ENCODE assay signal across 7 mouse cellular contexts in genomic region chr8:82774482-82774881, GRCm38 (mm10). TPM values are rescaled to one million over a fixed set of nuclear protein-coding genes. Genes with fewer than 3 reads are reported as not detected.
DNase-seq lines count a peak whose midpoint lies in the region; ATAC-seq lines count a peak whose summit lies in the region.

No protein-coding gene starts in this region.

- peak overlapping the region; percentile 85 for H3K4me3 ChIP-seq in brown adipose tissue, adult 24 weeks (ENCODE audit: insufficient read depth, low read depth, low read length)
- peak overlapping the region; percentile 84 for H3K4me3 ChIP-seq in hindbrain, embryonic 13.5 days
- peak overlapping the region; percentile 96 for H3K4me3 ChIP-seq in megakaryocyte, embryonic 14.5 days (replicated peaks)

- intact Hi-C loops in left cerebral cortex, postnatal 10 days (cut with DNase I): loop anchor here (10.0 kb wide), 1 partner anchor 310 kb away; no protein-coding TSS in a partner anchor

- H3K4me2 ChIP-seq in hindbrain, embryonic 13.5 days: peak overlapping the region; percentile 83

- H3K36me3 ChIP-seq in hindbrain, embryonic 13.5 days: peaks cover 22% of the 10 kb centered on the region
- peaks cover 33% of the 10 kb centered on the region for H3K36me3 ChIP-seq in megakaryocyte, embryonic 14.5 days (replicated peaks; ENCODE audit: low read length)

- H3K9me3 ChIP-seq in hindbrain, embryonic 13.5 days: no peaks in the 10 kb centered on the region
- H3K9me3 ChIP-seq in megakaryocyte, embryonic 14.5 days: no peaks in the 10 kb centered on the region

- H3K27ac ChIP-seq in brown adipose tissue, adult 24 weeks (replicated peaks; ENCODE audit: low read depth, low read length): no peak overlapping the region; the same call in 1 of the 2 replicates
- H3K27ac ChIP-seq in hindbrain, embryonic 13.5 days: peak overlapping the region; percentile 83

- WGBS in hindbrain, embryonic 13.5 days: 57% methylated on average over 6 of the region's 6 CpGs

- H3K9ac ChIP-seq in hindbrain, embryonic 13.5 days: peak overlapping the region; percentile 94

- peak; percentile 74 for ATAC-seq in hindbrain, embryonic 13.5 days (ENCODE audit: low FRiP score)

- peak; percentile 8 to 10 for DNase-seq in left cerebral cortex, adult 18-20 months (ENCODE audit: low spot score in 2 of 2)
- DNase-seq in left cerebral cortex, postnatal 10 days (ENCODE audit: extremely low spot score in 1 of 2, low spot score in 2 of 2): no peak
- DNase-seq in urinary bladder, postnatal 36 days (ENCODE audit: low spot score in 2 of 2): no peak
- no peak for DNase-seq in c-Kit-positive CD71-positive TER-119-positive erythroid progenitor cells, embryonic 14.5 days (ENCODE audit: low spot score)

- no peaks in the 10 kb centered on the region for H3K27me3 ChIP-seq in hindbrain, embryonic 13.5 days
- no peaks in the 10 kb centered on the region for H3K27me3 ChIP-seq in megakaryocyte, embryonic 14.5 days (replicated peaks)

- 0 out of 2 replicates have a peak, but pooled peaks cover 2% of the 10 kb centered on the region for H3K4me1 ChIP-seq in brown adipose tissue, adult 24 weeks (ENCODE audit: control insufficient read depth, insufficient read depth, insufficient read length, low read length)
- H3K4me1 ChIP-seq in hindbrain, embryonic 13.5 days (replicated peaks): peaks cover 19% of the 10 kb centered on the region
- H3K4me1 ChIP-seq in megakaryocyte, embryonic 14.5 days: peaks cover 61% of the 10 kb centered on the region

RNA-seq across cellular contexts. Expression of gene Zfp330, which starts 0.5 kb away (rescaled TPM):
- 10 to 100 TPM; 33.0 to 34.1 TPM for total RNA-seq in left cerebral cortex, adult 18-20 months (2021)
- 10 to 100 TPM; 41.5 TPM for total RNA-seq in left cerebral cortex, postnatal 10 days (2021)
- 20.3 and 29.9 TPM in 2 replicates for polyA plus RNA-seq in brown adipose tissue, adult 24 weeks (2012; ENCODE audit: insufficient read depth, insufficient read length, missing spikeins)
- polyA plus RNA-seq in hindbrain, embryonic 13.5 days (2015; fragmentation: Nextera tagmentation; extraction: Ambion mirVana): 77.0 and 82.8 TPM in 2 replicates
- polyA plus RNA-seq in megakaryocyte, embryonic 14.5 days (2012; ENCODE audit: insufficient read depth, low replicate concordance): 18.9 TPM in 1 of 2 replicates, not detected in the other

Comparison
In these comparisons a context has a peak if more than half of its experiments do, and no peak if none do; other contexts are left out.
1. DNase-seq: peak in left cerebral cortex, adult 18-20 months (2 of 2); none in left cerebral cortex, postnatal 10 days (0 of 2), urinary bladder, postnatal 36 days (0 of 2) and c-Kit-positive CD71-positive TER-119-positive erythroid progenitor cells, embryonic 14.5 days (single experiment).
2. Peak in every context shown above with its lines, with median percentiles within 50 percentile points of each other: H3K4me3 ChIP-seq.